Mouse (Mus musculus): ENCODE measurements around the gene Chn1. TPM values are rescaled to one million over a fixed set of nuclear protein-coding genes. Genes with fewer than 3 reads are reported as not detected.

Chn1 gene
- polyA plus RNA-seq, 1 experiment: not detected

DNA sequence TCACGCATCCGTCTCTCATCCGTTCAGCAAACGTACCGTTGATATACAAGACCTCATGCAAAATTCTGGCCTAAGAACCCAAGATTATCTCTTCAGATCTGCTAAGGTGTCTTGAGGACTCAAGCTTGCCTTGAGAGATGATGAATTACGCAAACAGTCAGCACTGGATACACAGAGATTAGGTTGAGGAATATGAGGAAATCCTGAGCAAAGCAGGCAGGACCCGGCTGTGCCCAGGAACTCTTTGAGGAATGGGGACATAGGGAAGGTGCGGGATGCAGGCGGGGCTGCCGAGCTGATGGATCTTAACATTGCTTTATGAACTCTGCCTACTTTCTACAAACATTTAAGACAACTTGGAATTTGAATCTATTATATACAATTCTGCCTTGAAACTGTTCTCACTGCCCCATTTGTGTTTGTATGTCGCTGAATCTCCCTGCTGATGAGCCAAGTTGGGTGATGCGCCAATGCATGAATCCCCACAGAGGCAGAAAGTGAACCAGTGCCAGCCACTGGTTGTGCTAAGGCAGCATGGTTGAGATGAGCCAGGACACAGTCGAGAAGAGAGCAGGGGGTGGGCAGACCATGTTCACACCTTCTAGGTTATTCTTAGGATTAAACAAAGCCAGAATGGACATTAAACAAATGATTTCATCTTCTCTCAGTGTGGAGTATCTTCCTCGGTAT is 5.3 kb upstream of the Chn1 start:
- no peak for TF ChIP-seq CTCF (IDR thresholded peaks at IDR 0.05; ENCODE audit: low read depth, low read length)
- no peak for TF ChIP-seq POLR2A (IDR thresholded peaks at IDR 0.05; ENCODE audit: borderline replicate concordance, low read depth, low read length)
- H3K27ac ChIP-seq (ENCODE audit: insufficient read depth, low read depth, low read length): no peak overlapping the region
- H3K4me3 ChIP-seq (ENCODE audit: insufficient read depth, low read length): no peak overlapping the region
- 0 out of 2 replicates have a peak, but pooled peaks cover under 1% of the 10 kb centered on the region for H3K4me1 ChIP-seq (ENCODE audit: control insufficient read depth, insufficient read depth, low read length)

GRCm38 (mm10) chr2:73779796-73780195 is 4.7 kb upstream of the Chn1 start:
- H3K27ac ChIP-seq (ENCODE audit: insufficient read depth, low read depth, low read length): no peak overlapping the region
- TF ChIP-seq POLR2A (IDR thresholded peaks at IDR 0.05; ENCODE audit: borderline replicate concordance, low read depth, low read length) (no peak), CTCF (IDR thresholded peaks at IDR 0.05; ENCODE audit: low read depth, low read length) (no peak)

DNA sequence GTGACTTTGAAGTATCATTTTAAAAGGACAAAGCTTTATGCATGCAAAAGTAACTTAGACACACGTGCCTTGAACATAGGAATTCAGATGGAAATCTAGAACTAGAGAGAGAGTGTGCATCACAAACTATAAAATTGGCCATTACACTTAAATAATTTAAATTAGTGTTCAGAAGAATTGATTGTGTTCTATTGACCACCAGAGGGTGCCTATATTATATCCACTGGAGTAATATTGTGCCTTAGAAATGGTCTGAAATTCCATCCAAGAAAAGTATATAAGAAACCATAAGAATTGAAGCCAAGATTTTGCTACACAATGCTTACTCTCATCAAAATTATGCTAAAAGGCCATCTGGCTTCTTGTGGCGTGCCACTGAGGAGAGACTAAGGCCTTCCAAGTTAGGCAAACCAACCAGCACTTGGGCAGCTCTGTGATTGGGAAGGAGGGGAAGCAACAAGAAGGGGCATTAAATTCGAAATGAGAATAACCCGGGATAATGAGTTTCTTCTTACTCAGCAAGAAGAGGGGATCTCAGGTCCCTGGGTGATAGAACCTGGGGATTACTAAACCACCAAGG is 4.0 kb upstream of the Chn1 start:
- H3K4me1 ChIP-seq (ENCODE audit: control insufficient read depth, insufficient read depth, low read length): 0 out of 2 replicates have a peak, but pooled peaks cover 2% of the 10 kb centered on the region
- TF ChIP-seq CTCF (IDR thresholded peaks at IDR 0.05; ENCODE audit: low read depth, low read length) (no peak), POLR2A (IDR thresholded peaks at IDR 0.05; ENCODE audit: borderline replicate concordance, low read depth, low read length) (no peak)
- H3K27ac ChIP-seq (ENCODE audit: insufficient read depth, low read depth, low read length): no peak overlapping the region
- H3K4me3 ChIP-seq (ENCODE audit: insufficient read depth, low read length): no peak overlapping the region

More at GRCm38 (mm10) chr2:73779796-73780195, 4.7 kb upstream of the Chn1 start:
- 0 out of 2 replicates have a peak, but pooled peaks cover 2% of the 10 kb centered on the region for H3K4me1 ChIP-seq (ENCODE audit: control insufficient read depth, insufficient read depth, low read length)
- no peak overlapping the region for H3K4me3 ChIP-seq (ENCODE audit: insufficient read depth, low read length)

DNA sequence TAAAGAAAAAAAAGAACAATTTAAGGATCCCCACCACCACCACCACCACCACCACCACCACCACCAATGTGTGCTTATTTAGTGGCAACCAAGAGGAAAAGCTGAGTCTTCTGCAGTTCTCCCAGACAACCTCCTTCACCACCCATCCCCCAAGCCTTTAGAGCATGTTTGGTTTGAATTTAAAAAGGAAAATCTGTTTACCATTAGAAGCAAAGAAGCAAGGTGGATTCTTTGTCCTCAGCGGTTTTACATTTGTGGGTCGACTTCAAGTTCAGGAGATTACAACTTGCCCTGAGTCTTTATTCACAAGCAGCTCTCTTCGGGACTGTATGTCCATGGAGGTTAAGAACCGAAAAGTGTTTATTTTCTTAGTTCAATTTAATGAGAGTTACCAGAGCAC is 1.8 kb upstream of the Chn1 start:
- no peak overlapping the region for H3K27ac ChIP-seq (ENCODE audit: insufficient read depth, low read depth, low read length)
- no peak overlapping the region for H3K4me3 ChIP-seq (ENCODE audit: insufficient read depth, low read length)
- TF ChIP-seq POLR2A (IDR thresholded peaks at IDR 0.05; ENCODE audit: borderline replicate concordance, low read depth, low read length) (no peak), CTCF (IDR thresholded peaks at IDR 0.05; ENCODE audit: low read depth, low read length) (no peak)
- 0 out of 2 replicates have a peak, but pooled peaks cover 2% of the 10 kb centered on the region for H3K4me1 ChIP-seq (ENCODE audit: control insufficient read depth, insufficient read depth, low read length)

- Histone ChIP-seq H3K4me3 (ENCODE audit: insufficient read depth, low read length) (peak overlapping the region; percentile 70), H3K27ac (ENCODE audit: insufficient read depth, low read depth, low read length) (no peak overlapping the region), H3K4me1 (ENCODE audit: control insufficient read depth, insufficient read depth, low read length) (0 out of 2 replicates have a peak, but pooled peaks cover 2% of the 10 kb centered on the region)
- TF ChIP-seq POLR2A (IDR thresholded peaks at IDR 0.05; ENCODE audit: borderline replicate concordance, low read depth, low read length) (no peak), CTCF (IDR thresholded peaks at IDR 0.05; ENCODE audit: low read depth, low read length) (no peak)
Measured at GRCm38 (mm10) chr2:73775683-73776310, 651 bp upstream of the Chn1 start.

GRCm38 (mm10) chr2:73772945-73773344 is 2.2 kb downstream of the Chn1 start:
- TF ChIP-seq CTCF (IDR thresholded peaks at IDR 0.05; ENCODE audit: low read depth, low read length): no peak
- TF ChIP-seq POLR2A (IDR thresholded peaks at IDR 0.05; ENCODE audit: borderline replicate concordance, low read depth, low read length): no peak
- no peak overlapping the region for H3K4me3 ChIP-seq (ENCODE audit: insufficient read depth, low read length)
- H3K4me1 ChIP-seq (ENCODE audit: control insufficient read depth, insufficient read depth, low read length): 0 out of 2 replicates have a peak, but pooled peaks cover 2% of the 10 kb centered on the region
- no peak overlapping the region for H3K27ac ChIP-seq (ENCODE audit: insufficient read depth, low read depth, low read length)

DNA sequence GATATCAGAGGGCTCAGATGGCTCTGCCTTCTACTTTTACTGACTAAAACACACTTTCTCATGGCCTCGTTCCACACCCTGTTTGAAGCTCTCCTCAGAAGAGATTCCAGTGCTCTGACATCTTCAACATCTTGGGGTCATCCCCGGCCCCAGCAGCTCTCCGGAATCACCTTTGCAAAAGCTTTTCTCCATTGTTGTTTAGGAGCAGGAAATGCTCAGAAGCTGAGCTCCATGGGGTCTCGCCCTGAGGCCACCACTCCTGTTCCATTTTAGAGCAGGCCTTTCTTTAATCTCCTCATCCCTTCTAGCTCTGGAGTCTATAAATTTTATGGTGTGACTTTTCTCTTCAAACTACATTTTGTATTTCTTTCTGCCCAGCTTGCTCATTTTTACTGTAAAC is 6.5 kb downstream of the Chn1 start:
- Histone ChIP-seq H3K4me1 (ENCODE audit: control insufficient read depth, insufficient read depth, low read length) (no peaks in the 10 kb centered on the region), H3K4me3 (ENCODE audit: insufficient read depth, low read length) (no peak overlapping the region), H3K27ac (ENCODE audit: insufficient read depth, low read depth, low read length) (no peak overlapping the region)
- no peak for TF ChIP-seq CTCF (IDR thresholded peaks at IDR 0.05; ENCODE audit: low read depth, low read length)
- no peak for TF ChIP-seq POLR2A (IDR thresholded peaks at IDR 0.05; ENCODE audit: borderline replicate concordance, low read depth, low read length)

GRCm38 (mm10) chr2:73763541-73763940 is 11.6 kb downstream of the Chn1 start:
- Histone ChIP-seq H3K27ac (ENCODE audit: insufficient read depth, low read depth, low read length) (no peak overlapping the region), H3K4me3 (ENCODE audit: insufficient read depth, low read length) (no peak overlapping the region), H3K4me1 (ENCODE audit: control insufficient read depth, insufficient read depth, low read length) (no peaks in the 10 kb centered on the region)
- no peak for TF ChIP-seq POLR2A (IDR thresholded peaks at IDR 0.05; ENCODE audit: borderline replicate concordance, low read depth, low read length)
- TF ChIP-seq CTCF (IDR thresholded peaks at IDR 0.05; ENCODE audit: low read depth, low read length): no peak

GRCm38 (mm10) chr2:73759899-73760298 is 15.2 kb downstream of the Chn1 start:
- H3K4me3 ChIP-seq (ENCODE audit: insufficient read depth, low read length): no peak overlapping the region
- no peaks in the 10 kb centered on the region for H3K4me1 ChIP-seq (ENCODE audit: control insufficient read depth, insufficient read depth, low read length)
- TF ChIP-seq CTCF (IDR thresholded peaks at IDR 0.05; ENCODE audit: low read depth, low read length) (no peak), POLR2A (IDR thresholded peaks at IDR 0.05; ENCODE audit: borderline replicate concordance, low read depth, low read length) (no peak)
- H3K27ac ChIP-seq (ENCODE audit: insufficient read depth, low read depth, low read length): no peak overlapping the region

DNA sequence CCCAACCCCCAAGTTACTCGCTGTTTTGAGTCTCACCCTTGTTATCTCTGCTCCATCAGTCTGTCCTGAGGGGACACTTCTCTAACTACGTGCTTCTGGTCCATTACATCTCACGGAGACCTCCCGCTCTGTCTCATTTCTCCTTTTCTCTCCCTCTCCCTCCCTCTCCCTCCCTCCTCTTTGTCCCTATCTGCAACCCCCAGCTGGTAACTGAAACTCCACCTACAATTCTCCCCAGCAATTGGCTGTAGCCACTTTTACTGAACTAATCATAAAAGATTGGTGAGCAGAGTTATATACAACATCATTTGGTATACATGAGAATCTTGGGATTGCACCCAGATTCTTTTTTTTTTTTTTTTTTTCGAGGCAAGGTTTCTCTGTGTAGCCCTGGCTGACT is 16.1 kb downstream of the Chn1 start:
- no peak for TF ChIP-seq CTCF (IDR thresholded peaks at IDR 0.05; ENCODE audit: low read depth, low read length)
- no peak for TF ChIP-seq POLR2A (IDR thresholded peaks at IDR 0.05; ENCODE audit: borderline replicate concordance, low read depth, low read length)
- Histone ChIP-seq H3K4me3 (ENCODE audit: insufficient read depth, low read length) (no peak overlapping the region), H3K4me1 (ENCODE audit: control insufficient read depth, insufficient read depth, low read length) (no peaks in the 10 kb centered on the region), H3K27ac (ENCODE audit: insufficient read depth, low read depth, low read length) (no peak overlapping the region)
